Comparison of ENCODE assay signal across 1 mouse cellular context in genomic region chr13:21195406-21196228, GRCm38 (mm10).
TF ChIP-seq lines count a peak whose summit lies in the region.

No protein-coding gene starts in this region.

TF ChIP-seq in MEL, 35 proteins besides CTCF, POLR2A, EP300 and RAD21 (continued from another document):
- no peak for TF ChIP-seq ELF1 (IDR thresholded peaks at IDR 0.05; ENCODE audit: low read depth, low read length)
- TF ChIP-seq NELFE (IDR thresholded peaks at IDR 0.05; ENCODE audit: low read depth, low read length) = no peak
- no peak for TF ChIP-seq ZKSCAN1 (IDR thresholded peaks at IDR 0.05; ENCODE audit: low read depth, low read length)
- TF ChIP-seq SMC3 (IDR thresholded peaks at IDR 0.05; ENCODE audit: low read depth, low read length) = 0 out of 2 replicates have a peak, but pooled peaks have one; percentile 9
- no peak for TF ChIP-seq BHLHE40 (IDR thresholded peaks at IDR 0.05; ENCODE audit: borderline replicate concordance, low read depth, low read length)
- peak; percentile 44 for TF ChIP-seq CHD2 (IDR thresholded peaks at IDR 0.05; ENCODE audit: low read length)
- peak; percentile 93 for TF ChIP-seq POLR2AphosphoS2 (IDR thresholded peaks at IDR 0.05; ENCODE audit: low read length)
- TF ChIP-seq MEF2A (IDR thresholded peaks at IDR 0.05; ENCODE audit: extremely low read depth, insufficient replicate concordance, low read depth, low read length, poor library complexity, severe bottlenecking) = no peak
- no peak for TF ChIP-seq MYC (IDR thresholded peaks at IDR 0.05; ENCODE audit: low read depth, low read length)
